Mouse (Mus musculus): Measurements from ENCODE around the gene Wdr78.

Gene Wdr78

GRCm38 (mm10) chr4:103114184-103115111 is at the start of gene Wdr78, which contains the start of gene Mier1:
Gene Wdr78 (minus strand): TSS chr4:103114555.
Gene Mier1 (plus strand): TSS chr4:103114390.
- DNase-seq, result peak; percentile 96 to 97

DNA sequence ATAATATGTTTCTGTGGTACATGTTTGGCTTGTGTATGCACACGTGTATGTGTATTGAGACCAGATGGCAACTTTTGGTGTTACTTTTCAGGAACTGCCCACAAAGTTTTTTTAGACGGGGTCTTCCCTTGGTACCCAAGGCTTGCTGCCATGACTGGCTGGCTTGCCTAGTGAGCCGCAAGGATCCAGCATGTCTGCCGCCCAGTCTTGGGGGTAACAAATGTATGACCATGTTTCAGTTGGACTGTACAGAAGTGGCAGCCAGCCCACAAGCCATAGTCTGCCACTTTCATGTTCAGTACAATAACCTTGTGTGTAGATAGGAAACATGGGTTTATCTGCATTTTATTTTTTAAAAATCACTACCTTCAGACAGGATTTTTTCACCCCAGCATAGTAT is 44.4 kb upstream of the Wdr78 start:
- DNase-seq, result no peak

GRCm38 (mm10) chr4:103151946-103152345 is 37.6 kb upstream of the Wdr78 start:
- DNase-seq, result no peak

GRCm38 (mm10) chr4:103146339-103146738 is 32.0 kb upstream of the Wdr78 start:
- peak; percentile 78 to 83 for DNase-seq

DNA sequence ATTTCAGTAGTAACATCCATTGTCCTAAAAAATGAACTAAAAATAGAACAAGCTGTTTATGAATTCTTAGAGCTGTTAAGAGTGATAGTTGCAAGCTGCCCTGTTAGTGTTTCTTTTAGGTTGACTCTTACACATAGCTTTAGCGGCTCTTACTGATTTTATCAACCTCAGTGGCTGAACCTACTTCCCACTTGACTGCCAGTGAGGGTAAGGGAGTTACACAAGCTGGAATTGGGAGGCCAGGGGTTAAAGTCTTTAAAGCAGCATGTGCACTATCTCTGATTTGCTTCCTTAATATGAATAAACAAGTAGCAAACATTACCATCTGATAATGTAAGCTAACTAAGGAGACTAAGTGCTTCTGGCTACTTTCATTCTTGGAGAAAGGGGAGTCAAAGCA is 22.6 kb upstream of the Wdr78 start:
- DNase-seq, result no peak

- peak in 1 of 2 experiments; percentile 24 for DNase-seq
These were observed 12.2 kb upstream of the Wdr78 start for GRCm38 (mm10) chr4:103126533-103126932.

DNA sequence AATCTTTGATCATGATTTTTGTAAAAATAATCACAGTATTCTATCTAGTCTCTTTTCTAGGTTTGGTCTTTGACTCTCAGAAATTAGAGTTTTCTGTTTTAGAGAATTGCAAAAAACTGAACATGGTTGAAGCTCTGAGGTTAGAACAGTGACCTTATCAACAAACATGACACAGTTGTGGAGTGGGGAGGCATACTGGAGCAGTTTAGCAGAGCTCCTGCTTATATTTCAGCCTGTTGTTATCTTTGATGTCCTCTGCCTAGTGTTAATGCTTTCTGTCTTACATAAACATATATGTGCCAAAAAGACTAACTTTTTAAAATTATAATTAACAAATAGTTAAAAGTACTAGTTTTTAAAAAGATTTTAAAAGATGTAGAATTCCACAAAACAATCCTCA is 9.3 kb upstream of the Wdr78 start:
- DNase-seq, result no peak

DNA sequence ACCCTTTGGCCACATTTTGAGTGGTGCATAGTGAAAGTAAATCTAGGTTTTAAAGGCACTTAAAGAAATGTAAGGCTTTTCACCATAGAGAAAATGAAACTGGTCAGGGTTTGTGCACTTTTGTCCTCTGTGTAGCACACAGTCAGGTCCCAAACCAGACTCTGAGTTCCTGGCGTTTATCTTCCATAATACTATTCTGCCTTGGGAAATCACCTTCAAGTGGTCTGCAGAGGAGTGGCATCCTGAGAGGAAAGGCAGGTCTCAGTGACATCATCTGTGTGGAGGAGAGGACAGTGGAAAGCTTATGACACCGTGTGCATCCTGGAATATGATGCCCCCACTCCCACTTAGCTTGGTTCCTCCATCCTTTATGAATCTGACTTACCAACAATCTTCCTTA is 8.7 kb upstream of the Wdr78 start:
- no peak for DNase-seq

- peak; percentile 26 to 27 for DNase-seq
These were observed 6.6 kb upstream of the Wdr78 start for GRCm38 (mm10) chr4:103120874-103121389.

DNA sequence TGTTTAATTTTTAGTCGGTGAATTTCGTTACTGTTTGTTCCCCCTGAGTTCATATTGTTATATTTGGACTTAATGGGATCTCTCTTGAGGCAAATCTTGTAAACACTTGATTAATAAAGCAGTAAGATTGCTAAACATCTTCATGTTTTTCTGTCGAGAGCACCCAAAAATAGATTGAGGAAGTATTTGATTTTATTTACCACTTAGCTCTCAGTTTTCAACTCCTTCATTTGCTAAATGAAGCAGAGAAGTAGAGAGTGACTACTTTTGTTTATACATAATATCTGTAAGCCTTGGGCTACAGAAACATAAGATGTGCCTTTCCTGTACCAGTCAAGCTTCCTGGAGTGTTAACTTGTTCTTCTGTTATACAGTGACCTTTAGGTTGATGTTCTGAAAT is 6.0 kb upstream of the Wdr78 start:
- DNase-seq, result no peak

GRCm38 (mm10) chr4:103120028-103120384 is 5.7 kb upstream of the Wdr78 start:
- DNase-seq, result no peak

DNA sequence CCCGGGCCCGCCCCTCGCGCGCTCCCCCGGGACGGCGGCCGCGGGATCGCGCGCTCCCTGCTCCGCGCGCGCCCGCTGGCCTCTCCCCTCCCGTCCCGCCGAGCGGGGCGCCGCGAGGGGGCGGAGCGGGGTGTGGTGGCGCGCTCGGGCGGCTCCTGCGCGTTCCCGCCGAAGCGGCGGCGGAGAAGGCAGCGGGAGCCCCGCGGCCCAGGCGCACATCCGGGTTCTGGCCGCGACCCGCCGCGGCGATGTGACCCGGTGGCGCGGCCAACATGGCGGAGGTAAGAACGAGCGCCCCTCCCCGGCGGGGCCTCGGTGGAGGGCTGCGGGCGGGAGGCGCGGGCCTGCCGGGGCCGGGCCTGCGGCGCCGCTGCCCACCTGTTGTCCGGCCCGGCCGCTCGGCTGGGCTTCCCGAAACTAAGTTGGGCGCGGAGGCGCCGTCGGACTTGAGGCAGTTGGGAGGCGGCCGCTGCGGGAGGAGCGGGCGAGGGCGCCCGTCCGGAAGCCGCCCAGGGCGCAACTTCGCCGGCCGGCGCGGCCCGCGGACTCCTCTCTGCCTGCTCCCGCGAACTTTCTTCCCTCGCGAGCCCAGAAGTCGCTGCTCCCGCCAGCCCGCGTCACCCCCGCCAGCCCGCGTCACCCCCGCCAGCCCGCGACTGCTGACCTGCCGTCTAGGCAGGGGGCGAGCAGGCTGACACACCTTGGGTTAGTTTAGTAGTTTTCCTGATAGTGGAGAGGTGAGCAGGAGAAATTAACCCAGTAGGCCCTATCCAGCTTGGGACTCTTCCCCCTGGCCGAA is 5.1 kb upstream of the Wdr78 start:
- DNase-seq, result peak; percentile 89 to 92

DNA sequence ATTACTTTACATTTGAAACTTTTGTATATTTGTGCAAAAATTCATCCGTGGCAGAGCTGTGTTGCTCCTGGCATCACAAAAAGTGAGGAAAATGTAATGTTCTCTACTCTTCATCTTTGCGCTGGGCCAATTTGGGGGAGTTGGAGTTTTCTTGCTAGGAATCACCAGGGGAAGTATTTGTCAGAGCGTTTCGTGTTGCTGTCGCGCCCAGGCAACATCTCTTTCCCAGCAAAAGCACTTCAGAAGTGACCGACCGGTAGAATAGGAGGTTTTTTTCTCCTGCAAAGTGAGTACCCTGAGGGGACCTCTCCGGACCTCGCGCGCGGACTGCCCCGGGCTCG is 4.5 kb upstream of the Wdr78 start:
- no peak for DNase-seq

GRCm38 (mm10) chr4:103113402-103113801 is 953 bp downstream of the Wdr78 start:
- peak; percentile 23 to 37 for DNase-seq

GRCm38 (mm10) chr4:103112651-103113050 is 1.7 kb downstream of the Wdr78 start:
- no peak for DNase-seq

- DNase-seq, result no peak
These were observed 15.8 kb downstream of the Wdr78 start for GRCm38 (mm10) chr4:103098532-103098931.

- no peak for DNase-seq
These were observed 18.4 kb downstream of the Wdr78 start for GRCm38 (mm10) chr4:103095921-103096320.

DNA sequence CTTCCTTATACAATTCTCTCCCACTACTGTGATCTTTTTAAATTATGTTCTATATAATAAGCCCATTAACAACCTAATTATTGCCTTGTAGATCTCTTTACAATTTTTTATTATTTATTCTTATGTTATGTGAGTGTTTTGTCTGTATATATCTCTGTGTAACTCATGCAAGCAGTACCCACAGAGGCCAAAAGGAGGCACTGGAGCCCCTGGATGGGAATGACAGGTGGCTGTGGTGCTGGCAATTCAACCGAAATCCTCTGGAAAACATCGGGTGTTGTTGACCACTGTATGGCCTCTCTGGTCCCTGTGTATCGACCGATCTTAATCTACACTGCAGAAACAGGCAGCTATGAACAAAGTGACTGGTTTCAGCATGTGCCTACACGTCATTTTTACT is 29.1 kb downstream of the Wdr78 start:
- DNase-seq, result no peak

- peak in 1 of 2 experiments; percentile 47 for DNase-seq
These were observed 43.7 kb downstream of the Wdr78 start for GRCm38 (mm10) chr4:103070631-103071030.

DNA sequence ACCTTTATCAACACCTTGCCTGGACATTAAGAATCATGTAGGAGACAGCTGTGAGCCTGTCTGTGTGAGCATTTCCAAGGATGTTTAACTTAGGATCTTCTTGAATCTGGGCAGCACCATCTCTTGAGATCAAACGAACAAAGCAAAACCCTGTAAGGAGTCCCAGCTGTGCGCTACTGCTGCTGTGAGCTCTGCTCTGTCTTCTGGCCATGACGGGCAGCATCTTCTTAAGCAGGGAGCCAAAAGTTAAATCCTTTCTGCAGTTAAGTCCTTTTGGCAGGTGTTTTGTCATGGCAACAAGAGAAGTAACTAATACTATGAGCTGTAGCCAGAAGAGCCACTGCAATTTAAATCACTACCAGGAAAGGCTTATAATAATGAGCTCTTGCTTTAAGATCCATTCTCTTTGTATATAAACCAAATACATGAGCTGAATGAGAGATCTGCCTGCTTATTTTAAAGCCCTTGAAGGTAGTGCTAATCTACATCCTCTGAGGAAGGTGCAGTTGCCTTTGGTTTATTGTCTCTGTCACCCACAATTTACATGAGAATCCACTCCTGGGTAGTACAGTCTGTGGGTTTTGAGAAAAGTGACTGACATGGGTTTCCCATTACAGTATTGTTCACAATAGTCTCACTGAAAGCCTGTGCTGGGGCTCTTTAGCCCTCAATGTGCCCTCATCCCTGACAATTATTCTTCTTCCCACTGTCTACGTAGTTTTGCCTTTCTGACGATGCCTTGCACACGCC is 46.3 kb downstream of the Wdr78 start:
- DNase-seq, result peak in 1 of 2 experiments; percentile 25

DNA sequence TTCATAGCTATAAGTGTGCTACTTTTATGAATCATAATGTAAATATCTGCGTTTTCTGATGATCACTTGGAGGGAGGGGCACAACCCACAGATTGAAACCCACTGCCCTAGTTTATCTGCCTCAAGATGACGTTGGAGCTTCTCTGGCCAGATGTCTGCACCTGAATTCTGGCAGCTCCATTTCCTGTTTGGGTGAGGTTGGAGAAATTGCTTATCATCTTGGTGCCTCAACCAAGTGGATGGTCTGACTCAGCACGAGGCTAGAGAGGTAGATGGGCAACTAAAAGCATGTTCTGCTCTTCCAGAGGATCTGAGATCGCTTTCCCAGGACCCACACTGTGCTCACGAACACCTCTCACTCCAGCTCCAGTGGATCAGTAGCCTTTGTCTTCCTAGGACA is 49.4 kb downstream of the Wdr78 start:
- DNase-seq, result peak; percentile 50 to 74

DNA sequence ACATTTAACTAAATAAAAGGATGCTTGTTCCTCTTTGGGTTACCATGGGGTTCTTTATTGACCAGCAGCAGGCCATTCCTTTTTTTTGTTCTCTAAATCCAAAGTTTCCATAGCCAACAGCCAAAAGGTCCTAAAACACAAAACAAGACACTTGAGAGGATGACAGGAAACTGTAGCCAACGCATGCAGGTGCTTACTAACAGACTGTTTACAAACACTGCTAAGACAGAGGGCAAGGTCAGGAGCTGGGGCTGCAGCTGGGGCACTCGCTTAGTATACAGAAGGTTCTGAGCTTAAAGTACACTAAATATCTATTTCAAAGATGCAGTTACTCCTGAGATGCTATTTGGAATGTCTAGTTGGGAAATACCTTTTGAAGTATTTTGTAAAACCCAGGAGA is 49.9 kb downstream of the Wdr78 start:
- DNase-seq, result peak in 1 of 2 experiments; percentile 63

GRCm38 (mm10) chr4:103056909-103057308 is 57.4 kb downstream of the Wdr78 start:
- DNase-seq, result no peak

Data from thymus, postnatal 36 days (tissue).